ENCODE assay signal across 17 mouse cellular contexts in genomic region chr4:58568486-58568885, GRCm38 (mm10). TPM values are rescaled to one million over a fixed set of nuclear protein-coding genes. Genes with fewer than 3 reads are reported as not detected.
A peak's percentile ranks its signal among the peaks of the same experiment; 100 is the strongest.
DNase-seq lines count a peak whose midpoint lies in the region; ATAC-seq and TF ChIP-seq lines count a peak whose summit lies in the region.
"Had no signal": no experiment of that assay in that cellular context is flagged by ENCODE, and none has a peak within 500 bp of the region (broad histone marks: within the 10 kb centered on the region; RNA-seq: fewer than 3 reads in every experiment).

No protein-coding gene starts in this region.

- peak; percentile 35 to 36 for DNase-seq in heart, adult 2 months
- peak; percentile 47 to 57 for DNase-seq in heart, adult 9 months (ENCODE audit: low spot score in 2 of 2)
- DNase-seq in limb, embryonic 14.5 days (ENCODE audit: low spot score), result peak; percentile 89
- no peak for DNase-seq in hindbrain, embryonic 10.5 days (ENCODE audit: low spot score)
- DNase-seq in MN1 (ENCODE audit: low spot score), result no peak
- DNase-seq in kidney, adult 9 months, result no peak
- DNase-seq: cerebellum, postnatal 10 days; kidney, adult 8-10 months; lung, adult 2 months; right cerebral cortex, postnatal 14 days had no signal

- no peaks in the 10 kb centered on the region for H3K9me3 ChIP-seq in heart, embryonic 11.5 days (replicated peaks; ENCODE audit: control insufficient read depth, low read length)
- no peaks in the 10 kb centered on the region for H3K9me3 ChIP-seq in embryonic facial prominence, embryonic 13.5 days
- no peaks in the 10 kb centered on the region for H3K9me3 ChIP-seq in limb, embryonic 14.5 days (ENCODE audit: control insufficient read depth, low read length)
- no peaks in the 10 kb centered on the region for H3K9me3 ChIP-seq in hindbrain, embryonic 10.5 days
- H3K9me3 ChIP-seq: midbrain, embryonic 13.5 days had no signal

- H3K79me2 ChIP-seq in heart, adult 2 months (replicated peaks; ENCODE audit: control insufficient read depth, insufficient read depth, low read length), result no peaks in the 10 kb centered on the region

- no peak overlapping the region for H3K9ac ChIP-seq in heart, adult 2 months (ENCODE audit: low read depth, low read length)
- no peak overlapping the region for H3K9ac ChIP-seq in heart, embryonic 11.5 days (ENCODE audit: low read depth, low read length)
- H3K9ac ChIP-seq in embryonic facial prominence, embryonic 13.5 days, result no peak overlapping the region
- no peak overlapping the region for H3K9ac ChIP-seq in limb, embryonic 14.5 days (ENCODE audit: low read depth, low read length, severe bottlenecking)
- H3K9ac ChIP-seq: midbrain, embryonic 13.5 days had no signal

- TF ChIP-seq POLR2A in heart, adult 2 months (IDR thresholded peaks at IDR 0.05; ENCODE audit: insufficient read depth, low read depth, low read length), result no peak
- TF ChIP-seq POLR2A in limb, embryonic 14.5 days (IDR thresholded peaks at IDR 0.05; ENCODE audit: borderline replicate concordance, extremely low read depth, insufficient read depth, insufficient read length), result no peak

- H3K4me2 ChIP-seq in heart, embryonic 11.5 days, result no peak overlapping the region
- no peak overlapping the region for H3K4me2 ChIP-seq in embryonic facial prominence, embryonic 13.5 days
- H3K4me2 ChIP-seq in limb, embryonic 14.5 days (replicated peaks; ENCODE audit: low read depth, low read length, severe bottlenecking), result 0 out of 2 replicates have a peak overlapping the region, but pooled peaks have one; percentile 6
- H3K4me2 ChIP-seq: midbrain, embryonic 13.5 days had no signal

- H3K27ac ChIP-seq in heart, adult 2 months, result no peak overlapping the region
- no peak overlapping the region for H3K27ac ChIP-seq in heart, embryonic 11.5 days (ENCODE audit: low read depth, low read length)
- H3K27ac ChIP-seq in embryonic facial prominence, embryonic 13.5 days, result peak overlapping the region; percentile 71
- peak overlapping the region; percentile 63 for H3K27ac ChIP-seq in limb, embryonic 14.5 days (replicated peaks; ENCODE audit: low read depth, low read length)
- H3K27ac ChIP-seq in hindbrain, embryonic 10.5 days, result no peak overlapping the region
- H3K27ac ChIP-seq: hindbrain, postnatal 0 days; layer of hippocampus, adult 2 months; macrophage; midbrain, embryonic 13.5 days had no signal

- peaks cover 1% of the 10 kb centered on the region; the same call in 1 of the 2 replicates for H3K4me1 ChIP-seq in heart, adult 2 months (ENCODE audit: control insufficient read depth, insufficient read depth, low read length)
- H3K4me1 ChIP-seq in heart, embryonic 11.5 days (ENCODE audit: control insufficient read depth, insufficient read depth, low read length), result no peaks in the 10 kb centered on the region
- H3K4me1 ChIP-seq in embryonic facial prominence, embryonic 13.5 days, result peaks cover 10% of the 10 kb centered on the region; the same call in 1 of the 2 replicates
- no peaks in the 10 kb centered on the region; the same call in 1 of the 2 replicates for H3K4me1 ChIP-seq in limb, embryonic 14.5 days (ENCODE audit: control insufficient read depth, insufficient read depth, low read length)
- peaks cover 8% of the 10 kb centered on the region for H3K4me1 ChIP-seq in hindbrain, embryonic 10.5 days (replicated peaks)
- H3K4me1 ChIP-seq: midbrain, embryonic 13.5 days had no signal

- no peak for TF ChIP-seq CTCF in heart, adult 2 months (IDR thresholded peaks at IDR 0.05)

- no peak overlapping the region for H3K4me3 ChIP-seq in heart, adult 2 months
- H3K4me3 ChIP-seq in heart, embryonic 11.5 days (ENCODE audit: low read depth, low read length), result no peak overlapping the region
- no peak overlapping the region for H3K4me3 ChIP-seq in embryonic facial prominence, embryonic 13.5 days
- H3K4me3 ChIP-seq in limb, embryonic 14.5 days (replicated peaks; ENCODE audit: low read length), result no peak overlapping the region
- H3K4me3 ChIP-seq in hindbrain, embryonic 10.5 days, result no peak overlapping the region
- H3K4me3 ChIP-seq: layer of hippocampus, adult 2 months; midbrain, embryonic 13.5 days had no signal

- ATAC-seq in heart, embryonic 11.5 days (replicated peaks; ENCODE audit: insufficient number of reproducible peaks, low FRiP score, low TSS enrichment), result no peak
- no peak for ATAC-seq in embryonic facial prominence, embryonic 13.5 days (ENCODE audit: insufficient number of reproducible peaks, insufficient read depth, low FRiP score, low TSS enrichment, low read depth)
- ATAC-seq in limb, embryonic 14.5 days (ENCODE audit: low FRiP score, low read depth), result peak; percentile 73
- ATAC-seq: hindbrain, postnatal 0 days; midbrain, embryonic 13.5 days had no signal

- 55% methylated on average over 8 of the region's 8 CpGs for WGBS in heart, adult 2 months
- WGBS in heart, embryonic 11.5 days (ENCODE audit: insufficient replicate concordance), result 78% methylated on average over 8 of the region's 8 CpGs
- 20% methylated on average over 8 of the region's 8 CpGs for WGBS in embryonic facial prominence, embryonic 13.5 days
- WGBS in limb, embryonic 14.5 days, result 18% methylated on average over 8 of the region's 8 CpGs
- WGBS in hindbrain, embryonic 10.5 days, result 78% methylated on average over 8 of the region's 8 CpGs

- no peak for TF ChIP-seq EP300 in heart, adult 2 months (IDR thresholded peaks at IDR 0.05; ENCODE audit: insufficient read depth, low read depth, low read length)

- H3K36me3 ChIP-seq in heart, adult 2 months (ENCODE audit: control insufficient read depth, insufficient read depth, low read length), result no peaks in the 10 kb centered on the region
- no peaks in the 10 kb centered on the region for H3K36me3 ChIP-seq in heart, embryonic 11.5 days (ENCODE audit: control insufficient read depth, insufficient read depth, low read length)
- no peaks in the 10 kb centered on the region for H3K36me3 ChIP-seq in embryonic facial prominence, embryonic 13.5 days
- H3K36me3 ChIP-seq in limb, embryonic 14.5 days (ENCODE audit: control insufficient read depth, insufficient read depth, low read length), result no peaks in the 10 kb centered on the region
- no peaks in the 10 kb centered on the region for H3K36me3 ChIP-seq in hindbrain, embryonic 10.5 days
- H3K36me3 ChIP-seq: midbrain, embryonic 13.5 days had no signal

- intact Hi-C loops in heart, adult 2 months (cut with DNase I), result no loop called here

- no peaks in the 10 kb centered on the region for H3K27me3 ChIP-seq in heart, adult 2 months (ENCODE audit: control insufficient read depth, insufficient read depth, low read length)
- H3K27me3 ChIP-seq in heart, embryonic 11.5 days (ENCODE audit: control insufficient read depth, insufficient read depth, low read length), result no peaks in the 10 kb centered on the region
- H3K27me3 ChIP-seq in embryonic facial prominence, embryonic 13.5 days, result no peaks in the 10 kb centered on the region
- H3K27me3 ChIP-seq in limb, embryonic 14.5 days (ENCODE audit: control insufficient read depth, insufficient read depth, low read length), result no peaks in the 10 kb centered on the region
- H3K27me3 ChIP-seq in hindbrain, embryonic 10.5 days (ENCODE audit: insufficient read depth, poor library complexity, severe bottlenecking), result no peaks in the 10 kb centered on the region
- H3K27me3 ChIP-seq: midbrain, embryonic 13.5 days had no signal

RNA-seq across cellular contexts. Expression of gene Lpar1, which starts 14.8 kb away (rescaled TPM):
- total RNA-seq in heart, adult 2 months (2021), result 10 to 100 TPM in 1 of 2 experiments, 1 to 10 TPM in 1; 8.0 to 10.7 TPM
- polyA plus RNA-seq in heart, adult 2 months (2012; rRNA removed), result 15.8 and 21.1 TPM in 2 replicates
- 20.5 and 21.7 TPM in 2 replicates for polyA plus RNA-seq in heart, embryonic 11.5 days (2014; fragmentation: Nextera tagmentation; extraction: Ambion mirVana)
- polyA plus RNA-seq in embryonic facial prominence, embryonic 13.5 days (2015; fragmentation: Nextera tagmentation; extraction: Ambion mirVana), result 138 and 142 TPM in 2 replicates
- polyA plus RNA-seq in limb, embryonic 14.5 days (2012; rRNA removed), result 90.8 and 114 TPM in 2 replicates
- polyA plus RNA-seq in limb, embryonic 14.5 days (2014; fragmentation: Nextera tagmentation; extraction: Ambion mirVana), result 161 and 187 TPM in 2 replicates
- polyA plus RNA-seq in hindbrain, embryonic 10.5 days (2016; fragmentation: Nextera tagmentation; extraction: Ambion mirVana), result 46.1 and 58.2 TPM in 2 replicates
- total RNA-seq: MEL had no signal

Comparison
In these comparisons a context has a peak if more than half of its experiments do, and no peak if none do; other contexts are left out.
1. DNase-seq: peak in heart, adult 2 months (2 of 2), heart, adult 9 months (2 of 2) and limb, embryonic 14.5 days (single experiment); none in hindbrain, embryonic 10.5 days (single experiment), MN1 (single experiment) and kidney, adult 9 months (single experiment).
2. H3K27ac ChIP-seq: peak in embryonic facial prominence, embryonic 13.5 days (single experiment) and limb, embryonic 14.5 days (single experiment); none in heart, adult 2 months (single experiment), heart, embryonic 11.5 days (single experiment) and hindbrain, embryonic 10.5 days (single experiment).